Comparison of ENCODE assay signal across 14 mouse cellular contexts in genomic region chr5:149048961-149049360, GRCm38 (mm10). TPM values are rescaled to one million over a fixed set of nuclear protein-coding genes. Genes with fewer than 3 reads are reported as not detected.
DNase-seq lines count a peak whose midpoint lies in the region; ATAC-seq and TF ChIP-seq lines count a peak whose summit lies in the region.
"Had no signal": no experiment of that assay in that cellular context is flagged by ENCODE, and none has a peak within 500 bp of the region (broad histone marks: within the 10 kb centered on the region; RNA-seq: fewer than 3 reads in every experiment).

No protein-coding gene starts in this region.

- no peak overlapping the region for H3K27ac ChIP-seq in heart, embryonic 10.5 days
- no peak overlapping the region for H3K27ac ChIP-seq in liver, adult 2 months (replicated peaks; ENCODE audit: insufficient read depth, low read depth, low read length)
- H3K27ac ChIP-seq: midbrain, embryonic 15.5 days; stomach, embryonic 15.5 days had no signal

- 91% methylated on average over 1 of the region's 1 CpGs for WGBS in heart, embryonic 10.5 days
- WGBS in liver, adult 2 months, result 85% methylated on average over 1 of the region's 1 CpGs

- peaks cover 37% of the 10 kb centered on the region for H3K36me3 ChIP-seq in heart, embryonic 10.5 days
- H3K36me3 ChIP-seq in liver, adult 2 months (ENCODE audit: control insufficient read depth, insufficient read depth, low read length), result peaks cover 27% of the 10 kb centered on the region
- H3K36me3 ChIP-seq: midbrain, embryonic 15.5 days had no signal

- no peaks in the 10 kb centered on the region for H3K9me3 ChIP-seq in heart, embryonic 10.5 days
- H3K9me3 ChIP-seq: heart, embryonic 12.5 days; midbrain, embryonic 15.5 days; stomach, embryonic 15.5 days had no signal

- TF ChIP-seq CTCF in liver, adult 2 months (IDR thresholded peaks at IDR 0.05; ENCODE audit: low read depth, low read length), result no peak

- H3K79me2 ChIP-seq in liver, adult 2 months (ENCODE audit: control insufficient read depth, insufficient read depth, low read length), result no peaks in the 10 kb centered on the region

- H3K4me3 ChIP-seq in heart, embryonic 10.5 days, result no peak overlapping the region
- H3K4me3 ChIP-seq in liver, adult 2 months (ENCODE audit: insufficient read depth, low read depth, low read length), result no peak overlapping the region
- H3K4me3 ChIP-seq: heart, embryonic 12.5 days; midbrain, embryonic 15.5 days; stomach, embryonic 15.5 days had no signal

- peak; percentile 9 for ATAC-seq in activated CD4-positive, CD25-positive, alpha-beta regulatory T cell, adult 4 months
- ATAC-seq: midbrain, embryonic 15.5 days had no signal

- peak; percentile 18 for DNase-seq in heart, adult 8-10 months (ENCODE audit: low spot score)
- DNase-seq in heart, embryonic 10.5 days (ENCODE audit: low spot score), result no peak
- peak; percentile 31 for DNase-seq in liver, adult 2 months (ENCODE audit: extremely low read depth, low read depth, low spot score)
- DNase-seq in liver, result no peak
- DNase-seq in CD4-positive helper T cell, adult 2 months (ENCODE audit: low read depth, low spot score), result peak; percentile 55
- DNase-seq in embryo, embryonic 9.5 days (ENCODE audit: extremely low spot score), result no peak
- DNase-seq in cerebellum, adult 8-10 months, result no peak
- DNase-seq: cerebellum, postnatal 25 days; lung, postnatal 10 days had no signal

- H3K4me1 ChIP-seq in heart, embryonic 10.5 days, result peaks cover 9% of the 10 kb centered on the region; the same call in 1 of the 2 replicates
- peaks cover 6% of the 10 kb centered on the region; the same call in 1 of the 2 replicates for H3K4me1 ChIP-seq in liver, adult 2 months (ENCODE audit: control insufficient read depth, insufficient read depth, low read length)

- H3K9ac ChIP-seq in liver, adult 2 months (ENCODE audit: low read depth, low read length), result no peak overlapping the region
- H3K9ac ChIP-seq: heart, embryonic 12.5 days; midbrain, embryonic 15.5 days; stomach, embryonic 15.5 days had no signal

- no peak for TF ChIP-seq POLR2A in liver, adult 2 months (IDR thresholded peaks at IDR 0.05; ENCODE audit: extremely low read depth, insufficient read depth, low read length)

- no peaks in the 10 kb centered on the region for H3K27me3 ChIP-seq in heart, embryonic 10.5 days (ENCODE audit: insufficient read depth, poor library complexity, severe bottlenecking)
- H3K27me3 ChIP-seq in liver, adult 2 months (ENCODE audit: control insufficient read depth, insufficient read depth, low read length), result no peaks in the 10 kb centered on the region
- H3K27me3 ChIP-seq: heart, embryonic 12.5 days; midbrain, embryonic 15.5 days; stomach, embryonic 15.5 days had no signal

RNA-seq across cellular contexts. Expression of gene Gm42791, which starts 54.0 kb away (rescaled TPM):
- 1 to 10 TPM; 3.2 to 7.7 (median 7.3) TPM for total RNA-seq in heart, adult 8-10 months (2022)
- polyA plus RNA-seq in heart, embryonic 10.5 days (2016; fragmentation: Nextera tagmentation; extraction: Ambion mirVana), result 0.57 and 2.6 TPM in 2 replicates
- not detected in 2 replicates for total RNA-seq in liver, adult 2 months (2014; rRNA removed)
- polyA plus RNA-seq in liver, adult 2 months (2012; rRNA removed), result not detected in 2 replicates
- polyA plus RNA-seq in activated CD4-positive, CD25-positive, alpha-beta regulatory T cell, adult 4 months (2017; shearing (Covaris generic)), result not detected
- polyA plus RNA-seq: frontal cortex, adult 2 months; heart, embryonic 12.5 days had no signal

Comparison
In these comparisons a context has a peak if more than half of its experiments do, and no peak if none do; other contexts are left out.
1. DNase-seq: peak in heart, adult 8-10 months (single experiment), liver, adult 2 months (single experiment) and CD4-positive helper T cell, adult 2 months (single experiment); none in heart, embryonic 10.5 days (single experiment), liver (single experiment), embryo, embryonic 9.5 days (single experiment) and cerebellum, adult 8-10 months (single experiment).